Mouse (Mus musculus): ENCODE data around the gene Trappc4.
"Not testable (repeated sequence)": the region's sequence is repeated elsewhere in the genome, so short reads cannot be mapped to it uniquely, and the experiment has no call there.

Gene Trappc4

GRCm38 (mm10) chr9:44406906-44407751 is at the start of gene Trappc4, which contains the start of gene Rps25:
Gene Trappc4 (minus strand): TSS chr9:44407600.
Gene Rps25 (plus strand): TSS chr9:44407139.
- in situ Hi-C loops (cut with MboI, MseI) = no loop called here

DNA sequence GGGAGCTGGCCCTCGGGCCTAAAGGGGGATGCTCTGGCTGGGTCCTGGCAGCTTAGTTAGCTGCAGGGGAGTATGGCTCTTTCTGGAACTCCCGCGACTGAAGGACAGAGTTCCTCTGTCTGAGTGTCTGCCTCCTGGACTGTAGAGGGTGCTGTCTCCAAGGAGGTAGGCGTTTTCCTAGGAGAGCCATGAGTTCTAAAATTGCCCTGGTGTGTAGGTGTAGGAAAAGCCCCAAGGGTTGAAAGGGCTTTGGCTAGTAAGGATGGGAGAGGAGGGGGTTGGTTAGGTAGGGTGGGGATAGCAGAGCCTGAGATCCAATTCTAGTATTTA is 47.5 kb upstream of the Trappc4 start, which contains the start of gene Upk2:
Gene Upk2, minus strand, starts transcription at position 86 of the 330 bp plus-strand sequence.
- in situ Hi-C loops (cut with MboI, MseI) = loop anchor here (5.0 kb wide), 1 partner anchor 47 kb away; no protein-coding TSS in a partner anchor

- in situ Hi-C loops (cut with MboI, MseI) = loop anchor here (5.0 kb wide), 1 partner anchor 48 kb away; no protein-coding TSS in a partner anchor
These were observed 46.9 kb upstream of the Trappc4 start for GRCm38 (mm10) chr9:44454132-44454890.

DNA sequence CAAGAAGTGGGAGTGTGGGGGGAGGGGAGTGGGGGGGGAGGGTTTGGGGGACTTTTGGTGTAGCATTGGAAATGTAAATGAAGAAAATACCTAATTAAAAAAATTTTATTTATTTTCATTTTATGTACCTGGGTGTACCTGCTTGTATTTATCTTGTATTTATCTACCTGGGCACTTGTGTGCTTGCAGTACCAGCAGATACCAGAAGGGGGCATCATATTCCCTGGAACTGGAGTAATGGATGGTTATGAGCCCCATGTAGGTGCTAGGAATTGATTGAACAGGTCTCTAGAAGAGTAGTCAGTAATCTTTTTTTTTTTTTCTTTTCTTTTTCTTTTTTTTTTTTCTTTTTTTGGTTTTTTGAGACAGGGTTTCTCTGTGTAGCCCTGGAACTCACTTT is 43.0 kb upstream of the Trappc4 start:
- in situ Hi-C loops (cut with MboI, MseI) = loop anchor here (5.0 kb wide), 1 partner anchor 52 kb away; no protein-coding TSS in a partner anchor

- in situ Hi-C loops (cut with MboI, MseI) = not testable (repeated sequence)
These were observed 37.1 kb upstream of the Trappc4 start for GRCm38 (mm10) chr9:44444402-44445025.

DNA sequence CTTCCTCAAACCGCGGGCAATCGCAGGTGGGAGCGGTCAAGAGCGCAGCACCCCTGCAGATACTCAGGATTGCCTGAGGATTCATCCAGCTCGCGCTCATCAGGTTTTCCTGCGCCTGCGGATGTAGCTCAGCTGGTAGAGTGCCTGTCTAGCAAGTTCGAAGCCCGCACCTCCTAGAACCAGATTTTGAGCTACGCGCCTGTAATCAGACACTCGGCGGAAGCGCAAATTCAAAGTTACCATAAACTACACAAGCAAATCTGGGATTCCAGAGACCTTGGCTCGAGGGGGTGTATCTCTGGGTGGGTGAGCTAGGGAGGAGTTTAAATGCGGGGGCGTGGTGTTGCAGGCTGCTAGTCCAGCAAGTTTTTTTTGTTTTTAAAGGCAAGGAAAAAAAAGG is 33.6 kb upstream of the Trappc4 start, which contains the start of gene Foxr1:
Gene Foxr1, minus strand, starts transcription at position 176 of the 400 bp plus-strand sequence.
- in situ Hi-C loops (cut with MboI, MseI) = no loop called here

DNA sequence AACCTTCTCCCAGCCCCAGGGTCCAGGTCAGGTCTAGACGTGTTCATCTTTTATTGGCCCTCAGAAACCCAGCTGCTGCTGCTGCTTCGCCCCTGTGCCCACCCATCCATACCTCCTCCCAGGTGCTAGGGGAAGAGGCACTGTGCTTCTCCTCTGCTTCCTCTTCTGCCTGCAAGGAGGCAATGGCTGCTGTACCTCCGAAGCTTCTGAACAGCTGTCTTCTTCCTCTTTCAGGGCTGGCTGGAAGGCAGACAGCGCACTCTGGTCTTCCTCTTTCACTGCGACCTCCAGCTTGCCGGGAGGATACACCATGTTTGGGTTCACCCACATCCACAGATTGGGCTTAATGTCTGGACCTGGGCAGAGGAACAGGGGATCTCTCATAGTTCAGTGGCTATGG is 28.3 kb upstream of the Trappc4 start:
- in situ Hi-C loops (cut with MboI, MseI) = no loop called here

DNA sequence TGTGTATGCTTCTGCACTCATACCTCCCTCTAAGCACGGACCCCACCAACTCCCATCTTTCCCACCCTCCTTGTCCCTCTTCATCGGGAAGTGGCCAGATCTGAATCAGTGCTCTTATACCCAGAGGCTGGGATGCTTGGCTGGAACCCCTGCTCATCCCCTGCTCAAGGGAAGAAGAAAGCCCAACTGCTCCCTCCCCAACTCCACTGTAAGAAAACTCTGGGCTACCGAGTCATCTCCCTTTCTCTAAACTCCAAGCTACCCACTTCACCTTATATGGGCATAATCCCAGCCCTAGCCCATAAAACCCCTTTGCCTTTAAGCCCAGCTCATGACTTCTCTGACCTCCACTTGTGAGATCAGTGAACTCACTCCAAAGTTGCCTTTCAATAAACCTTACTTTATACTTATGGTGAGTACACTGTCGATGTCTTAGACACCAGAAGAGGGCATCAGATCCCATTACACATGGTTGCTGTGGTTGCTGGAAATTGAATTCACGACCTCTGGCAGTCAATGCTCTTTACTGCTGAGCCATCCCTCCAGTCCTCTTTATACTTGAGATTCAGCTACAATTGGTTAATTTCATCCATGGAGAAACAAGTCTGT is 25.3 kb upstream of the Trappc4 start:
- in situ Hi-C loops (cut with MboI, MseI) = no loop called here

DNA sequence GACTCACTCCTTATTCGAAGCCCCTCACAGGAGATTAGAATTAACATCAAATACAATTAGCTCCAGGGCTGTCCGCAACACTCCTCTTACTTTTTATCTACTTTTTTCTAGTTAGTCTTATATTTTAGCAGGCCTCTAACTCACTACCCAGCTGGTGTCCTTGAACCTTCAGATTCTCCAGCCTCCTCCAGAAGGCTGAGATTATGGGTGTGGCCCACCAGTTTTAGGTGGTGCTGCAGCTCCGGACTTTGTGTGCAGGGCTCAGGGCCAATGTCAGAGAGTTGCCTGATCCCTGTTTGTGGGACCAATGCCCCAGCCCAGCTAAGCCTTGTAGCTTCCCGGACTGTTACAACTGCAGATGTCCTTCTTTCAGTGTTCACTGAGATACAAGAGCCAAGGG is 16.2 kb upstream of the Trappc4 start:
- in situ Hi-C loops (cut with MboI, MseI) = no loop called here

DNA sequence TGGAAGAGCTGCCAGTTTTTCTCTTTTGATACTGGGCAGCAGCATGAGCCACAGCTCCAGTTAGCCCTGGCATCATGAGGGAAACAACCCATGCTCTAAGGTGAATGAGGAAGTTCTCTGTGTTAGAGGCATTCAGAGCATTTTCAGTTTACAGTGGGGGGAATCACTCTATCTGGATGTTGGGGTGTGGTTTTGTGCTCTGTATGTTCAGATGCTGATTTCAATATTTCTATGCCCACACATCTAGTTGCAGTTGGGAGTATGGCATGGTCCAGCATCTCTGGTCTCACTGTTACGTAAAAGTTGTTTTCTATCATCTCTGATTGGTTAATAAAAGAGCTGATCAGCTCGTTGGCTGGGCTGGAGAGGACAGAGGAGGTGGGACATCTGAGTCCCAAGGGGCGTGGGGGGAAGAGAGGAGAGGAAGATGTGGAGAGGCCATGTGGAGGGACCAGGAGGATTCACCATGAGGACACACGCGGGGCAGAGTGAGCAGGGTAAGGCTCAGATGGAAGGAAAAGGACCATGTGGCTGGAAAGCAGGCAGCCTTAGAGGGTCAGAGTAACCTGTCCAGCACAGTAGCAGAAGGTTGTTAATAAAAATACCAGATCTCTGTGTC is 13.0 kb upstream of the Trappc4 start:
- in situ Hi-C loops (cut with MboI, MseI) = no loop called here

DNA sequence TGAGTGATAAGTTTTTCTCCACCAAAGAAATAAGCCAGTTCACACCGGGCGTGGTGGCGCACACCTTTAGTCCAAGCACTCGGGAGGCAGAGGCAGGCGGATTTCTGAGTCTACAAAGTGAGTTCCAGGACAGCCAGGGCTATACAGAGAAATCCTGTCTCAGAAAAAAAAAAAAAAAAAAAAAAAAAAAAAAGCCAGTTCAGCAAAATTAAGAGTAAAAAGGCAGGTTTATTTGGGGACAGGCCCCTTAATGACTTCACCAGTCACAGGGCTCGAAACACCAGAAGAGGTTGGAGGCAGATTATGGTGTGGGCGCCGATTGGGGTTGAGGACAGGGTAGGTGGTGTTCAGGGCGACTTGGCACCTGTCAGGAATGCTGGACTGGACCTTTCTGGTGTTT is 12.3 kb upstream of the Trappc4 start:
- in situ Hi-C loops (cut with MboI, MseI) = not testable (repeated sequence)

DNA sequence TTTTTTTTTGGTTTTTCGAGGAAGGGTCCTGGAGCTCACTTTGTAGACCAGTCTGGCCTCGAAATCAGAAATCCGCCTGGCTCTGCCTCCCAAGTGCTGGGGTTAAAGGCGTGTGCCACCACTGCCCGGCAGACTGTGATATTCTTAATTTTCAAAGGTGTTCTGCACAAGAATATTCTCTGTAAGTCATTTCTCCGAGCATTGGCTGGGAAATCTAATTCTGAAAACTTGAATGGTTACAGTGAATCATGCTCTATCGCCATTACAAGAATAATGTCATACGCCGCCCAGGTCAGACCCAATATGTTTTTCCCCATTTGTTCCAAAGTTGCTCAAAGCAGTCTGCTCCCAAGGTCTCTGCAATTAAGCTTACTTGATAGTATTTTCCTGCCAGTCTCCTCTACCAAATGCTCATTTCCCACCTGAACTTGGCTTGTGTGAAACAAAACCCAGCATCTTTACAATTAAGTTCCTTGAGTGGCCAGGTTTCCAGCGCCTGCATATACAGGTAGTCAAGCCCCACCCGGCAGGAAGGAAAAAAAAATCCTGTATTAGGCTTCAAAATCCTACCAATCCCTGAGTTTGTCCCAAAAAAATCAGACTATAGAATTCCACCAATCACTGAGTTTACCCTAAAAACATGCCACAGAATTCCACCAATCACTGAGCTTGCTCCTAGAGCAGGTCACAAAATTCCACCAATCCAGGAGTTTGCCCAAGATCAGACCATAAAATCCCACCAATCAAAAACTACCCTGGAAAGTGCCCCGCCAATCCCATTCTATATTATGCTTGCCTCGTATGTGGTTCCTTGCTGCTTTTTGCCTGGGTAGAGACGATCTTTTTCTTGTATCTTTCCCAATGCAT is 11.4 kb upstream of the Trappc4 start, which contains the start of gene Ccdc84:
Gene Ccdc84, minus strand, starts transcription at position 51 of the 867 bp plus-strand sequence.
- in situ Hi-C loops (cut with MboI, MseI) = no loop called here

DNA sequence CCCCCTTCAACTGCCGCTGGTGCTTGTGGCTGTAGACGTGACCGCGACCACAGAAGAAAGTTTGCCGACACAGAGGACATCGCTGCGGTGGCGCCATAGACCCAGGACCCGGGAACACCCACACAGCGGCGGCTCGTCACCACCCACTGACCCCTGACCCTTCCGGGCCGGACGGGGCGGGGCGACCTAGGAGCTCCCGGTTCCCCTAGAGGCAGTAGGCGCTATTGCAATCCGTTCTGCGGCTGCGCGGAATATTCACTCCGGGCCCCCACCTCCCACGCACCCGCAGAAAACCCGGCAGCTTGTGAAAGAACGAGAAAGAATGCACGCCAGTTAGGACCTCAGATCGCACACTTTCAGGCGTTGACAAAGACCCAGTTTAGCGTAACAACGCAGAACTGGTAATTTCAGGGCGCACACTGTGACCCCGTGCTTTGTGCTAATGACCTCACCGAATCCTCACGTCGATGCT is 10.5 kb upstream of the Trappc4 start:
- in situ Hi-C loops (cut with MboI, MseI) = no loop called here

DNA sequence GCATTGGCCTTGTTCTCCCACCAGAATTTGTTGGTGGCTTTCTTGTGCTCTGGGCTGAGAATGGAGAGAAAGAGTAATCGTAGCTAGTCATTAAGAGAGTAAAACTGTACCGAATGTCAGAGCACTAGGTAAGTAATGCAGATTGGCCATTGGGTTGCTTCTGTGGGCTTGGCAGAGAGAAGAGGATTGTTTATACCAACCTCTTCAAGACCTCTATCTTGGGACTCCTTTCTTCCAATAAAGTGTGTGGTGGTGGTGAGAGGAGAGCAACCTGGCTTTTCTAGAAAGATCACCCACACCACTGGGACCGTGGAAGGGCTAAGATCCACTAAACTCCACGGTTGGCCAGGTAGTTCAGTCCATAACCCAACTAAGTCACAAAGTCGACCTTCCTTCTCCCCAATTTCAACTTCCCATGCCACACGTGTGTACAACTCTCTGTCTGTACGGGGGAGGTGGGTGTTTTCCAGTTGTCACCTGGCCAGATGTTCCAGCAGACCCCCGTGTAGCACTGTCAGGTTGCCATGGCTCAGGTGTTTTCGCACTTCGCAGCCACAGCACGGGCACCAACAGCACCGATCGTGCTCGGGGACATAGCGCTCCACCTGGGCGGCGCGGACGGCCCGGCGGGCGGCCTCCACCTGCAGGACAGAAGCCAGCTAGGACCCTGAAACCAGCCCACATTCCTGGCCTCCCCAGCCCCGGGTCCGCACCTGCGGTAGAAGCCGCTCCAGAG is 9.9 kb upstream of the Trappc4 start:
- in situ Hi-C loops (cut with MboI, MseI) = no loop called here

DNA sequence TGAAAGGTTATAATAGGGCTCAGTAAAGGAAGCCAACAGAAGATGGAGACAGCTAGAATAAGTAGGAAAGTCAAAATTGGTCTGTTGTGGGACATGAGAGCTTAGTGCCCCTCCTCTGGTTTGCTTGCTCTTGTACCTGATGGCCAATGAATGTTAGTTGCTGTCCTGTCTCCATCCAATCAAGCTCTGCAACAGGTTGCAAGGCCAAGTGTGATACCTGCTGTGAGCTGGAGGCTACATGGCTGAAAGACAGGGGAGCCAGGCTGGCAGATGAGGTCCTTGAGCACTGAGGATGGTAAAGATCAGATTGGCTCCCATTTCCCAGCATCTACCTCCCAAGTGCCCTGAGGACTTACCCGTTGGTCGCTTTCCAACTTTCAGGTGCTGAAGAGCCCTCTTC is 5.4 kb upstream of the Trappc4 start:
- in situ Hi-C loops (cut with MboI, MseI) = no loop called here

- in situ Hi-C loops (cut with MboI, MseI) = no loop called here
These were observed 4.9 kb upstream of the Trappc4 start for GRCm38 (mm10) chr9:44412306-44412705.

DNA sequence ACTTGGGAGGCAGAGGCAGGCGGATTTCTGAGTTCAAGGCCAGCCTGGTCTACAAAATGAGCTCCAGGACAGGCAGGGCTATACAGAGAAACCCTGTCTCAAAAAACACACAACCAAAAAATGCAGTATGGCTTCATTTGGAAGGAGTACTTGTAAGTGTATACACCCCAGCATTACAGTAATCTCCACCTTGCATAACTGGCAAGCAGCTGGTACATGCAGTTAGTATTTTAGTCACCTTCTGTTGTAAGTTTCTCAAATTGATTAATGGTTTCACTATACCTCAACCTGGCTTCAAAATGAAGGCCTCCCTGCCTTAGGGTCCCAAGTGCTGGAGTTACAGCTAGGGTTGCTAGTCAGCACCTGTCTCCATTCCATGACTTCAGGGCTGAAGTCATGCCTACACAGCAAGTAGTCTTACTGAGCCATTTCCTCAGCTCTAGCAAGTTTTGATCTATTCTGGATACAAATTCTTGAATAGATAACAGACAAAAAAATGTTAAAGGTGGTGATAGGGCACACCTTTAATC is 4.3 kb upstream of the Trappc4 start:
- in situ Hi-C loops (cut with MboI, MseI) = no loop called here

GRCm38 (mm10) chr9:44410647-44411336 is 3.4 kb upstream of the Trappc4 start:
- in situ Hi-C loops (cut with MboI, MseI) = no loop called here

Measured in T-helper 1 cell (primary cell).